Mouse (Mus musculus): ENCODE results near the gene Mcpt4. TPM values are rescaled to one million over a fixed set of nuclear protein-coding genes. Genes with fewer than 3 reads are reported as not detected.
"Not testable (repeated sequence)": the region's sequence is repeated elsewhere in the genome, so short reads cannot be mapped to it uniquely, and the experiment has no call there.

The Mcpt4 gene
- not detected in 2 replicates for total RNA-seq (2012; rRNA removed)
- not detected for polyA plus RNA-seq (2012; ENCODE audit: insufficient read depth in 1 of 2, insufficient read length in 2 of 2, low read depth in 1 of 2, low replicate concordance in 2 of 2, missing spikeins in 1 of 2)

DNA sequence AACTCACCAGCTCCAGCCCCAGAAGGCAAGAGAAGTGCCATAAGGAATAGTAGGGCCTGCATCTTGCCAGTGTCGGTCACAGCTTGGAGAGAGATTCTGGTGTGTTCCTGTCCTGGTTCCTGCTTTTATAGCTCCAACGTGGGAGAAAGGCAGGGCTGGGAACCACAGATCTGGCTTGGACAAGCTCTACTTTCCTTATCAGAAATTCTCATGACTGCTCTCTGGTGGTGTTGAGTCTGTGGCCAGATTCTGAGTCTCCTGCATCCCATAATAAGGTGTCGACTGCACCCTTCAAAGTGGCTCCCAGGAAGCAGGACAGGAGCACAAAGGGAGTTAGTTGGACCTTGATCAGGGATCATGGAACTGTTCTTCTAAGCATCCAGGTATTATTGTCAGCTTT is at the start of gene Mcpt4:
Gene Mcpt4 (minus strand): TSS at position 101 of the 400 bp plus-strand sequence.
- H3K27ac ChIP-seq (ENCODE audit: control insufficient read depth, low read depth, low read length); H3K4me1 ChIP-seq (ENCODE audit: control insufficient read depth in 1 of 2, insufficient read depth in 2 of 2, low read length in 2 of 2); DNase-seq (ENCODE audit: low read depth, low spot score); H3K9ac ChIP-seq (ENCODE audit: control insufficient read depth, low read depth, low read length, poor library complexity, severe bottlenecking); H3K36me3 ChIP-seq (ENCODE audit: control insufficient read depth in 1 of 2, insufficient read depth in 2 of 2, low read length in 2 of 2); H3K4me3 ChIP-seq (ENCODE audit: control insufficient read depth in 1 of 2, insufficient read depth in 1 of 2, low read depth in 2 of 2, low read length in 2 of 2); H3K79me2 ChIP-seq (ENCODE audit: control insufficient read depth, insufficient read depth, low read length, poor library complexity); H3K27me3 ChIP-seq (ENCODE audit: control insufficient read depth in 1 of 2, insufficient read depth in 2 of 2, low read length in 2 of 2); H3K9me3 ChIP-seq (replicated peaks; ENCODE audit: insufficient read depth, low read length): not testable (repeated sequence)

DNA sequence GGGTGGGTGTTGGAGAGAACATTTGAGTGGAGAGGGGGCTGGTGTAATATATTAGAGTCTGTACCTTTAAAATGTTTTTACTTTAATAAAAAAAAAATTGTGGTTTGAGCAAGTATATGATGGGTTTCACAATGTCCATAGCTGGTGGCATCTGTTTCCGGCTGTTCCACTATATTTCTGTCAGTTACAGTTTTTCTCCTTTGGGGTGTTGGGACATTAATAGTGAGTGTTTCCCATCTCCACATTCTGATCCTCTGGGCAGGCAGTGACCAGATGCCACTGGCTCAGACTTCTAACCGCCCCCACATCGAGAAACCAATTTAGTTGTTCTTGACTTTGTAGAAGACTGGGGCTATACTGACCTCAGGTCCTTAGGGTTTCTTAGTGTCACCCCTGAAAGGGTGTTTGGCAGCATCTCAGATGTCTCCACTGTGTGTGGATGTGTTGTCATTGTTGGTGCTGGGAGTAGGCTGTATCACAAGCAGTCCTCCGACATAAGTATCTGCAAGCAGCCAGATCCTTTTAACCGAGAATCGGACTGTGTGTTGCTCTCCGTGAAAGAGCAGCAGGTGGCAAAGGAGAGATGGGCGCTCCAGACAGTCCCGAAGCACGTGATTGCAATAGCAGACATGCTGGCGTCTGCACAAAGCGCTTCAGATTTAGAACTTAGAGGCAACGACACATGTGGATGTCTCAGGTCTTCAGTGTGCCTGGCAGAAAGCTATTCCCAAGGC is 43.5 kb upstream of the Mcpt4 start:
- no peaks in the 10 kb centered on the region for H3K79me2 ChIP-seq (ENCODE audit: control insufficient read depth, insufficient read depth, low read length, poor library complexity)
- no peak overlapping the region for H3K9ac ChIP-seq (ENCODE audit: control insufficient read depth, low read depth, low read length, poor library complexity, severe bottlenecking)
- H3K4me3 ChIP-seq (ENCODE audit: control insufficient read depth in 1 of 2, insufficient read depth in 1 of 2, low read depth in 2 of 2, low read length in 2 of 2) = no peak overlapping the region
- no peaks in the 10 kb centered on the region for H3K36me3 ChIP-seq (ENCODE audit: control insufficient read depth in 1 of 2, insufficient read depth in 2 of 2, low read length in 2 of 2)
- H3K9me3 ChIP-seq (replicated peaks; ENCODE audit: insufficient read depth, low read length) = no peaks in the 10 kb centered on the region
- no peak for TF ChIP-seq GATA1 (IDR thresholded peaks at IDR 0.05; ENCODE audit: low read depth, low read length)
- no peak for TF ChIP-seq KAT2A (conservative IDR thresholded peaks at IDR 0.05; ENCODE audit: low read depth, low read length)
- no peak for TF ChIP-seq SIN3A (IDR thresholded peaks at IDR 0.05; ENCODE audit: low read length)
- TF ChIP-seq USF1 (IDR thresholded peaks at IDR 0.05; ENCODE audit: low read depth, low read length) = no peak
- TF ChIP-seq EP300 (IDR thresholded peaks at IDR 0.05; ENCODE audit: low read depth in 1 of 2, low read length in 2 of 2) = no peak
- TF ChIP-seq GABPA (IDR thresholded peaks at IDR 0.05; ENCODE audit: low read depth, low read length) = no peak
- TF ChIP-seq MXI1 (IDR thresholded peaks at IDR 0.05; ENCODE audit: low read depth, low read length) = no peak
- no peak for TF ChIP-seq NRF1 (IDR thresholded peaks at IDR 0.05; ENCODE audit: insufficient read depth, low read depth, low read length, poor library complexity, severe bottlenecking)
- TF ChIP-seq USF2 (IDR thresholded peaks at IDR 0.05; ENCODE audit: borderline replicate concordance in 1 of 2, insufficient read depth in 1 of 2, low read depth in 1 of 2, low read length in 2 of 2) = no peak
- TF ChIP-seq RCOR1 (IDR thresholded peaks at IDR 0.05; ENCODE audit: low read depth, low read length) = no peak
- no peak for TF ChIP-seq NELFE (IDR thresholded peaks at IDR 0.05; ENCODE audit: low read depth, low read length)
- no peak for TF ChIP-seq UBTF (IDR thresholded peaks at IDR 0.05; ENCODE audit: borderline replicate concordance, insufficient read depth, low read depth, low read length)
- TF ChIP-seq TBP (IDR thresholded peaks at IDR 0.05; ENCODE audit: low read depth, low read length) = no peak
- no peak for DNase-seq (ENCODE audit: low read depth, low spot score)
- peaks cover 1 to 5% of the 10 kb centered on the region in 2 experiments; a peak in 1 of 4 replicates for H3K27me3 ChIP-seq (ENCODE audit: control insufficient read depth in 1 of 2, insufficient read depth in 2 of 2, low read length in 2 of 2)
- H3K4me1 ChIP-seq (ENCODE audit: control insufficient read depth in 1 of 2, insufficient read depth in 2 of 2, low read length in 2 of 2) = no peaks in the 10 kb centered on the region
- no peak overlapping the region for H3K27ac ChIP-seq (ENCODE audit: control insufficient read depth, low read depth, low read length)

All from MEL (cell line).